Mouse (Mus musculus) intestine, embryonic 14.5 days (tissue): Measurements from ENCODE around the gene Cbs. TPM values are rescaled to one million over a fixed set of nuclear protein-coding genes. Genes with fewer than 3 reads are reported as not detected.

Experiments
- microRNA-seq: library from miRNA; unstranded; fragments of <30 nt; microRNA quantifications from one replicate; pipeline ENCODE4, GENCODE M21; 2016
- polyA plus RNA-seq: library from polyadenylated mRNA; unstranded; fragments of >200 nt; fragmentation: Nextera tagmentation; extraction: Ambion mirVana; gene quantifications from 2 replicates; pipeline ENCODE4 v1.2.1, GENCODE M21; 2014

Cbs gene
- polyA plus RNA-seq, 1 experiment from 2014 or later = 5.9 TPM

Small RNAs within 50 kb of the gene (microRNA-seq; reads per million reads assigned to microRNA genes)
- not detected for gene Gm24970

Other genes with a start within 250 kb of the Cbs start
- 49.1 and 53.1 TPM in 2 replicates for gene Wdr4, start 117.3 kb downstream of the Cbs start, polyA plus RNA-seq
- 386 and 427 TPM in 2 replicates for gene Ndufv3, start 117.1 kb downstream of the Cbs start, polyA plus RNA-seq
- gene Pknox1, start 72.5 kb downstream of the Cbs start, polyA plus RNA-seq = 39.4 and 43.5 TPM in 2 replicates
- gene U2af1, start 21.7 kb upstream of the Cbs start, polyA plus RNA-seq = 162 and 167 TPM in 2 replicates
- gene Cryaa, start 40.6 kb upstream of the Cbs start, polyA plus RNA-seq = 0.13 and 0.14 TPM in 2 replicates
- 9.2 and 11.9 TPM in 2 replicates for gene Sik1, start 218.6 kb upstream of the Cbs start, polyA plus RNA-seq